Mouse (Mus musculus) small intestine, adult 2 months (tissue): ENCODE results near the gene Pde4d. TPM values are rescaled to one million over a fixed set of nuclear protein-coding genes. Genes with fewer than 3 reads are reported as not detected.

Experiments
- H3K27ac ChIP-seq: fragments of 200-500 bp; 2 replicates; pipeline ENCODE4 v1.5.1; 2012; ENCODE audit warnings: low read depth, low read length, control low read depth, inconsistent platforms; ENCODE audit not compliant: insufficient read depth
- H3K27me3 ChIP-seq: fragments of 200-500 bp; 2 replicates; pipeline ENCODE4 v1.6.1; 2012; ENCODE audit warnings: mild to moderate bottlenecking, moderate library complexity, low read length, inconsistent platforms; ENCODE audit not compliant: control insufficient read depth, insufficient read depth
- H3K36me3 ChIP-seq: fragments of 200-500 bp; 2 replicates; pipeline ENCODE4 v1.6.1; 2012; ENCODE audit warnings: mild to moderate bottlenecking, low read length, control low read depth, inconsistent platforms; ENCODE audit not compliant: control insufficient read depth, insufficient read depth
- H3K4me1 ChIP-seq: fragments of 200-500 bp; 2 replicates; pipeline ENCODE4 v1.6.1; 2012; ENCODE audit warnings: low read length, inconsistent platforms, mixed read lengths; ENCODE audit not compliant: control insufficient read depth, insufficient read depth, insufficient read length
- H3K4me3 ChIP-seq: fragments of 200-500 bp; 2 replicates; pipeline ENCODE4 v1.5.1; 2012; ENCODE audit warnings: low read depth, mild to moderate bottlenecking, control low read depth, inconsistent platforms, low read length, moderate library complexity
- CTCF ChIP-seq: fragments of 200-500 bp; IDR thresholded peaks from 2 replicates; pipeline ENCODE4 v1.5.1; 2012; ENCODE audit warnings: low read depth, mild to moderate bottlenecking, control low read depth, inconsistent platforms, low read length, moderate library complexity, mixed read lengths; ENCODE audit not compliant: insufficient replicate concordance, insufficient read length; ENCODE audit errors: extremely low read depth
- POLR2A ChIP-seq: fragments of 200-500 bp; IDR thresholded peaks from 2 replicates; pipeline ENCODE4 v1.6.1; 2012; ENCODE audit warnings: low read depth, mild to moderate bottlenecking, control low read depth, inconsistent platforms, low read length, moderate library complexity
- WGBS: fragments of 180-500 bp; shearing (Covaris S2); methylation state at CpG from one replicate; pipeline ENCODE4 v1.1.7; 2018; 5-methylcytosine and 5-hydroxymethylcytosine counted together
- polyA plus RNA-seq: library from polyadenylated mRNA; depleted of rRNA; stranded (reverse); fragments of >200 nt; gene quantifications from 2 replicates; pipeline ENCODE4 v1.2.3, GENCODE M21; 2012

The Pde4d gene
- polyA plus RNA-seq, 1 experiment: 8.4 TPM

DNA sequence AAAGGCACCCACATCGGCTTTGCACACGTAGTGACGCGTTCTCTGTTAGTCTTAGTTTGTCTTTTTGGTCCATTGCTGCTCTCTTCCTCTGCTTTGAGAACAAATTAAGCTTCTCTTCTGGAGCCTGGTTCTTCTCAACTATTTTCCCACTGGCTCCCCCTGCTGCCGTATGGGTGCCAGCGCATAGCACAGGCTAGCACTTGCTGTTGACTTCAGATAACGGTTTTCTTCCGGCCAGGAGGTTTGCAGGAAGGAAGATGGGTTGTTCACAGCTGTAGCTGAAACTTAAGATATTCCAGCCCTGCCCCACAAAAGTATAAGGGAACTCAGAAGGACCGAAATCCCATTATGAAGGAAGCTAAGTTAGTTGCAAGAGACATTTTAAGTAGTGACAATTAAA is 1457.9 kb downstream of the Pde4d start:
- TF ChIP-seq CTCF: peak; percentile 88; the same call in 1 of the 2 replicates
- TF ChIP-seq POLR2A: no peak
- Histone ChIP-seq H3K27ac (no peak overlapping the region), H3K4me1 (no peaks in the 10 kb centered on the region; the same call in 1 of the 2 replicates), H3K36me3 (no peaks in the 10 kb centered on the region), H3K27me3 (no peaks in the 10 kb centered on the region), H3K4me3 (no peak overlapping the region)
- 25% methylated on average over 9 of the region's 9 CpGs for WGBS

DNA sequence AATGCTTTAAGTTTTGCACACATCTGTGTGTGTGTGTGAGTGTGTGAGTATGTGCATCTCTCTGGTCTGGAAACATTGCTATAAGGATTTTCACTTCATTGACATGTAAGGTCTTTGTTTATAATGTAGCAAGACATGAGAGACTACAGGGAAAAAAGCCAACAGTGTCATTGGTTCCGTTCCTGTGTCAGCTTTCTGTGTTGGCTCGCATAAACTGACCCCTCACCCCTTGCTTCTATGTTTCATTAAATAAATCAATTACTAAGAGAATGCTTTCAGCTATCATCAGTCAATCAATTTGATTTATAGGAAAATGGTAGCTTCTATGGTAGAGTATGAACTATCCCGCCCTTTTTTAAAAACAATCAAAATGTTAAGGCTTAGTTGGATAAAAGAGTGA is 1458.6 kb downstream of the Pde4d start:
- H3K4me1 ChIP-seq: no peaks in the 10 kb centered on the region; the same call in 1 of the 2 replicates
- H3K27me3 ChIP-seq: no peaks in the 10 kb centered on the region
- no peak overlapping the region for H3K4me3 ChIP-seq
- TF ChIP-seq CTCF: no peak
- no peak for TF ChIP-seq POLR2A
- H3K27ac ChIP-seq: no peak overlapping the region
- WGBS: 81% methylated on average over 3 of the region's 3 CpGs
- H3K36me3 ChIP-seq: no peaks in the 10 kb centered on the region

DNA sequence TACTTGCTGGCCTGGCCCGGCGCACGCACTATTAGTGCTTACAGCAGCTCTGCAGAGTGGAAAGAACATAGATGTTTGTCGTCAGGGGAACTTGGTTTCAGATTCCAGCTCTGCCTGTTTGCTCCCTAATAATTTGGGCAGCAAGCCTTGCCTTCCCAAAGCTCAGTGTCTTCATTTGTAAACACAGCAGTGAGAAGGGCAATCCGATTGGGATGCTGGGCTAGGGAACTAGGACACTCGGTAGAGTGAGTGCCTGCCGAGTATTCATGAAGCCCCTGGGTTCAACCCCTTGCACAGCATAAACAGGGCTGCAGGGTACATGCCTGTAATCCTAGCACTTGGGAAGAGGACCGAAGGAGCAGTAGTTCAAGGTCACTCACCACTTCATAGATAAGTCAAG is 1459.4 kb downstream of the Pde4d start:
- Histone ChIP-seq H3K27ac (no peak overlapping the region), H3K4me3 (no peak overlapping the region), H3K27me3 (no peaks in the 10 kb centered on the region), H3K36me3 (no peaks in the 10 kb centered on the region), H3K4me1 (no peaks in the 10 kb centered on the region; the same call in 1 of the 2 replicates)
- 72% methylated on average over 8 of the region's 8 CpGs for WGBS
- TF ChIP-seq POLR2A: no peak
- TF ChIP-seq CTCF: no peak

DNA sequence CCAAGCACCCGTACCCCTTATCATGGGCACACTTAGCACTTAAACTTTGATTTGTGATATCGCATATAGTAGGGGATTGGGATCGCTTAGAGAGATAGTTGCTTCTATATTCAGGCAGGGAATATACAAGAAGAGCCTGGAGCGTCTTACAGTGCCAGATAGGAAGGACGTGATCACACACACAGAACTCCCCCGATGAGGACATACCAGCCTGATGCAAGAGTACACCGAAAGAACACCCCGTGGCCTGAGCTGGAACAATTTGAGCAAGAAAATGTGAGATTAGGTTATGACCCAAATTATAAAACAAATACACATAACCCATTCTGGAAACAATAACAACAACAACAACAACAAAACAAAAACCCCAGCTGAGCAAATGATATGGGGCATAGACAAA is 1461.2 kb downstream of the Pde4d start:
- H3K4me1 ChIP-seq: peaks cover 6% of the 10 kb centered on the region; the same call in 1 of the 2 replicates
- H3K27ac ChIP-seq: no peak overlapping the region
- no peaks in the 10 kb centered on the region for H3K36me3 ChIP-seq
- TF ChIP-seq POLR2A (no peak), CTCF (no peak)
- WGBS: 91% methylated on average over 8 of the region's 8 CpGs
- no peak overlapping the region for H3K4me3 ChIP-seq
- H3K27me3 ChIP-seq: no peaks in the 10 kb centered on the region

DNA sequence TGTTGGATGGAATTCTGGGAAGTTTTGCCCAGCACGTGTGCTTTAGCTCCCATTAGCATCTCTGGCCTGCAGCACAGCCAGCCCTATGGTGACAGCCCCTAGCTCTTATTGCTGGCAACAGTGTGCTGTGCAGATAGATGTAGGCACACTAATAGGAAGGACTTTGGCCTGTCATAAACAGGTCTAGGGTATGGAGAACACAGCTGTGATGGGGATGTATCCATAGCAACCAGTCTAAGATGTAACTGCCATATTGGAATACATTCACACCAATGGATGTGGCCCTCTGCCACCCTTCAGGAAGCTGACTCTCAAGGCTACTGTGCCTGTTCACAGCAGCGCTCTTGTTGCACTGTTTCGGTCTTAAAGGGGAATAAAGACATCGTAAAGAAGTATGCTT is 1462.9 kb downstream of the Pde4d start:
- H3K36me3 ChIP-seq: no peaks in the 10 kb centered on the region
- H3K27ac ChIP-seq: no peak overlapping the region
- peaks cover 6% of the 10 kb centered on the region; the same call in 1 of the 2 replicates for H3K4me1 ChIP-seq
- H3K27me3 ChIP-seq: no peaks in the 10 kb centered on the region
- 72% methylated on average over 4 of the region's 4 CpGs for WGBS
- TF ChIP-seq CTCF: no peak
- no peak for TF ChIP-seq POLR2A
- no peak overlapping the region for H3K4me3 ChIP-seq

DNA sequence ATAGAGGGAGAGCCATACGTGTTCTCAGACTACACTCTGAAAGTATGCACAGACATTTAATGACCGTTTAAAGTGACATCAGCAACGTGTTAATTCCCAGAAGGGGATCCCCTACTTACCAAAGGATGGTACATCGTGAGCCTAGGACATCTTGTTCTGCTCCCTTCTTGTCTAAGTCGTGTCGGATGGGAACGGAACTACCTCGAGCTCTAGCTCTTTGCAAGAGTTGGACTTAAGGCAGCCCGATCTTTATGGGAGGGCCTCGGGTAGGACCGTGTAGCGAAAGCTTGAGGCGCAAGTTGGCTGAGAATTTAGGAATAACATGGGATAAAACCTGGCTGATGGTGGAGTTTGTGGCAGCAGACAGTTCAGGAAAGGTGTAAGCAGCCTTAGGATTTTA is 1464.5 kb downstream of the Pde4d start:
- no peak overlapping the region for H3K4me3 ChIP-seq
- H3K36me3 ChIP-seq: no peaks in the 10 kb centered on the region
- no peak overlapping the region for H3K27ac ChIP-seq
- TF ChIP-seq CTCF (no peak), POLR2A (no peak)
- H3K27me3 ChIP-seq: no peaks in the 10 kb centered on the region
- WGBS: 91% methylated on average over 13 of the region's 13 CpGs
- peaks cover 6% of the 10 kb centered on the region; the same call in 1 of the 2 replicates for H3K4me1 ChIP-seq

DNA sequence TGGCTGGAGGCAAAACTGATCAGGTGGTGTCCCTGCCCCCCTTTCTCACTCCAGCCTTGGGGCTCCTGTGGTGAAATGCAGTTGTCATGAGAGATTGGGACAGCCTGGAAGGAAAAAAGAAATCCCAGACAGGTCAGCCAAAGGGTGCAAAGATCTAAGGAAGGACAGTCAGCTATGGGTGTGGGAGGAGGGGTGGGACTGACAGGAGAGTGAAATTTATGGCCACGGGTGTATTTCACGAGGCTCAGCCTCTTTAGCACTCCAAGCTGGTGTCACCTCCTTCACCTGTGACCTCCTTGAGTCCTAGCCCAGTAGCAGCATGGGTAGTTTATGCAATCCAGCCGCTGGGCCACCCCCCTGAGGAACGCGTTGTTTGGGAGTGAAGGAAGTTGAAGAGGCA is 1465.1 kb downstream of the Pde4d start:
- TF ChIP-seq POLR2A: no peak
- TF ChIP-seq CTCF: no peak
- Histone ChIP-seq H3K4me1 (peaks cover 6% of the 10 kb centered on the region; the same call in 1 of the 2 replicates), H3K27ac (no peak overlapping the region), H3K36me3 (no peaks in the 10 kb centered on the region), H3K4me3 (no peak overlapping the region), H3K27me3 (no peaks in the 10 kb centered on the region)
- 33% methylated on average over 5 of the region's 5 CpGs for WGBS

DNA sequence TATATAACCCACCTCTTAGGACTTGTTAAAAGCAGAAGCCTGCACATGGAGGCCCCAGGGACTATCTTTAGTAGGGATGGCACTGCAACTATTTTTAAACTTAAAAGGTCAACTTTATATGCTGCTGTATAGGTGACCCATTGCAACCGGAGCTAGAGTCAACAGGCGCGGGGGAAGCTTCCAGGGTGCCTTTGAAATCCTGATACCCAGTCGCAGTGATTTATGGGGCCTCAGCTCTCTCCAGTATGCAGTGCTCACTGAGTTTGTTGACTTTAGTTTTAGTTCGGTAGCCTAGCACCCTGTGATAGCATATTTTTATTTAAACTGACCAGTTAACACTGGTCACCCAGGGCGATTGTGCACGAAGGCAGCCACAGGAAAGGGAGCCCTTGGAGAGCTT is 1465.8 kb downstream of the Pde4d start:
- no peak overlapping the region for H3K4me3 ChIP-seq
- no peak for TF ChIP-seq POLR2A
- no peak overlapping the region for H3K27ac ChIP-seq
- 62% methylated on average over 7 of the region's 7 CpGs for WGBS
- H3K27me3 ChIP-seq: no peaks in the 10 kb centered on the region
- H3K36me3 ChIP-seq: no peaks in the 10 kb centered on the region
- peaks cover 6% of the 10 kb centered on the region; the same call in 1 of the 2 replicates for H3K4me1 ChIP-seq
